Mouse (Mus musculus) MEL (cell line): ENCODE data around the gene Tmem104. TPM values are rescaled to one million over a fixed set of nuclear protein-coding genes. Genes with fewer than 3 reads are reported as not detected.

Experiments
- DNase-seq: peaks from one replicate; pipeline ENCODE4 v3.0.0; 2011; ENCODE audit warnings: low read depth, low spot score
- H3K27ac ChIP-seq: 2 replicates; pipeline ENCODE4 v1.5.1; 2012; ENCODE audit warnings: low read depth, mild to moderate bottlenecking, control low read depth, low read length, moderate library complexity; ENCODE audit not compliant: control insufficient read depth
- H3K27me3 ChIP-seq, 2 experiments: fragments of 150-350 bp in 1 of 2; sonication (generic) in 1 of 2; 2 replicates each; pipeline ENCODE4 v1.6.1; 2012; ENCODE audit warnings: low read length in 2 of 2, mild to moderate bottlenecking in 2 of 2, improper control_type of control experiment in 1 of 2, moderate library complexity in 1 of 2; ENCODE audit not compliant: insufficient read depth in 2 of 2, control insufficient read depth in 1 of 2
- H3K36me3 ChIP-seq, 2 experiments: 2 replicates each; pipeline ENCODE4 v1.6.1; 2012 to 2014; ENCODE audit warnings: low read length in 2 of 2, improper control_type of control experiment in 1 of 2, inconsistent platforms in 1 of 2, mild to moderate bottlenecking in 1 of 2; ENCODE audit not compliant: insufficient read depth in 2 of 2, control insufficient read depth in 1 of 2
- H3K4me1 ChIP-seq, 2 experiments: fragments of 150-350 bp in 1 of 2; sonication (generic) in 1 of 2; 2 replicates each; pipeline ENCODE4 v1.6.1; 2012; ENCODE audit warnings: low read length in 2 of 2, improper control_type of control experiment in 1 of 2, mild to moderate bottlenecking in 1 of 2; ENCODE audit not compliant: insufficient read depth in 2 of 2, control insufficient read depth in 1 of 2
- H3K4me3 ChIP-seq, 2 experiments: fragments of 150-350 bp in 1 of 2; sonication (generic) in 1 of 2; 2 replicates each; pipeline ENCODE4 v1.5.1; 2012; ENCODE audit warnings: low read depth in 2 of 2, low read length in 2 of 2, mild to moderate bottlenecking in 2 of 2, moderate library complexity in 2 of 2, control low read depth in 1 of 2, improper control_type of control experiment in 1 of 2; ENCODE audit not compliant: control insufficient read depth in 1 of 2, insufficient read depth in 1 of 2
- H3K79me2 ChIP-seq: 2 replicates; pipeline ENCODE4 v1.6.1; 2012; ENCODE audit warnings: mild to moderate bottlenecking, low read length, moderate library complexity; ENCODE audit not compliant: control insufficient read depth, poor library complexity, insufficient read depth
- H3K9ac ChIP-seq: 2 replicates; pipeline ENCODE4 v1.6.1; 2012; ENCODE audit warnings: low read depth, mild to moderate bottlenecking, control low read depth, low read length, moderate library complexity; ENCODE audit not compliant: control insufficient read depth, poor library complexity, severe bottlenecking
- H3K9me3 ChIP-seq: fragments of 150-350 bp; sonication (generic); replicated peaks from 2 replicates; pipeline ENCODE4 v1.6.1; 2012; ENCODE audit warnings: mild to moderate bottlenecking, low read length, improper control_type of control experiment, moderate library complexity; ENCODE audit not compliant: insufficient read depth
- BHLHE40 ChIP-seq: IDR thresholded peaks from 2 replicates; pipeline ENCODE4 v1.6.1; 2012; ENCODE audit warnings: low read depth, mild to moderate bottlenecking, inconsistent platforms, low read length, improper control_type of control experiment, borderline replicate concordance
- CHD1 ChIP-seq: IDR thresholded peaks from 2 replicates; pipeline ENCODE4 v1.6.1; 2012; ENCODE audit warnings: low read depth, mild to moderate bottlenecking, inconsistent platforms, low read length, improper control_type of control experiment
- E2F4 ChIP-seq: IDR thresholded peaks from 2 replicates; pipeline ENCODE4 v1.6.1; 2011; ENCODE audit warnings: low read depth, low read length, improper control_type of control experiment, borderline replicate concordance
- ELF1 ChIP-seq: IDR thresholded peaks from 2 replicates; pipeline ENCODE4 v1.6.1; 2014; ENCODE audit warnings: low read depth, mild to moderate bottlenecking, inconsistent platforms, low read length, improper control_type of control experiment, moderate library complexity
- ETS1 ChIP-seq: IDR thresholded peaks from 2 replicates; pipeline ENCODE4 v1.6.1; 2012; ENCODE audit warnings: low read depth, mild to moderate bottlenecking, inconsistent platforms, low read length, improper control_type of control experiment, moderate library complexity
- GATA1 ChIP-seq: IDR thresholded peaks from 2 replicates; pipeline ENCODE4 v1.6.1; 2011; ENCODE audit warnings: low read depth, low read length, improper control_type of control experiment
- JUND ChIP-seq: IDR thresholded peaks from 2 replicates; pipeline ENCODE4 v1.6.1; 2011; ENCODE audit warnings: low read depth, mild to moderate bottlenecking, improper control_type of control experiment, low read length
- MAX ChIP-seq: IDR thresholded peaks from 2 replicates; pipeline ENCODE4 v1.6.1; 2011; ENCODE audit warnings: low read length, improper control_type of control experiment
- MAZ ChIP-seq: IDR thresholded peaks from 2 replicates; pipeline ENCODE4 v1.6.1; 2012; ENCODE audit warnings: low read depth, mild to moderate bottlenecking, inconsistent platforms, low read length, improper control_type of control experiment
- MEF2A ChIP-seq: IDR thresholded peaks from 2 replicates; pipeline ENCODE4 v1.6.1; 2014; ENCODE audit warnings: low read depth, mild to moderate bottlenecking, inconsistent platforms, low read length, improper control_type of control experiment; ENCODE audit not compliant: poor library complexity, insufficient replicate concordance, severe bottlenecking; ENCODE audit errors: extremely low read depth
- MXI1 ChIP-seq: IDR thresholded peaks from 2 replicates; pipeline ENCODE4 v1.6.1; 2011; ENCODE audit warnings: mild to moderate bottlenecking, low read depth, low read length, improper control_type of control experiment
- MYB ChIP-seq: IDR thresholded peaks from 2 replicates; pipeline ENCODE4 v1.6.1; 2011; ENCODE audit warnings: mild to moderate bottlenecking, low read depth, low read length, improper control_type of control experiment
- MYC ChIP-seq: IDR thresholded peaks from 2 replicates; pipeline ENCODE4 v1.6.1; 2011; ENCODE audit warnings: low read depth, mild to moderate bottlenecking, low read length, improper control_type of control experiment, moderate library complexity
- POLR2A ChIP-seq, 2 experiments: IDR thresholded peaks; 2 replicates each; pipeline ENCODE4 v1.6.1; 2011 to 2012; ENCODE audit warnings: low read length in 2 of 2, mild to moderate bottlenecking in 2 of 2, control low read depth in 1 of 2, improper control_type of control experiment in 1 of 2, low read depth in 1 of 2, moderate library complexity in 1 of 2; ENCODE audit not compliant: control insufficient read depth in 1 of 2, insufficient read depth in 1 of 2, poor library complexity in 1 of 2
- POLR2AphosphoS5 ChIP-seq: IDR thresholded peaks from 2 replicates; pipeline ENCODE4 v1.6.1; 2012; ENCODE audit warnings: low read depth, borderline replicate concordance, mild to moderate bottlenecking, inconsistent platforms, low read length, moderate library complexity, mixed read lengths
- SMC3 ChIP-seq: IDR thresholded peaks from 2 replicates; pipeline ENCODE4 v1.6.1; 2011; ENCODE audit warnings: low read depth, low read length, improper control_type of control experiment
- UBTF ChIP-seq: IDR thresholded peaks from 2 replicates; pipeline ENCODE4 v1.6.1; 2012; ENCODE audit warnings: low read depth, mild to moderate bottlenecking, inconsistent platforms, low read length, improper control_type of control experiment, moderate library complexity, borderline replicate concordance; ENCODE audit not compliant: insufficient read depth
- USF1 ChIP-seq: IDR thresholded peaks from 2 replicates; pipeline ENCODE4 v1.6.1; 2014; ENCODE audit warnings: low read depth, mild to moderate bottlenecking, inconsistent platforms, low read length, improper control_type of control experiment, moderate library complexity
- USF2 ChIP-seq, 2 experiments: IDR thresholded peaks; 2 replicates each; pipeline ENCODE4 v1.6.1; 2011 to 2012; ENCODE audit warnings: improper control_type of control experiment in 2 of 2, low read length in 2 of 2, borderline replicate concordance in 1 of 2, inconsistent platforms in 1 of 2, low read depth in 1 of 2, mild to moderate bottlenecking in 1 of 2; ENCODE audit not compliant: insufficient read depth in 1 of 2
- ZKSCAN1 ChIP-seq: IDR thresholded peaks from 2 replicates; pipeline ENCODE4 v1.6.1; 2012; ENCODE audit warnings: low read depth, mild to moderate bottlenecking, inconsistent platforms, low read length, improper control_type of control experiment, moderate library complexity
- ZNF384 ChIP-seq: IDR thresholded peaks from 2 replicates; pipeline ENCODE4 v1.6.1; 2012; ENCODE audit warnings: low read depth, mild to moderate bottlenecking, inconsistent platforms, low read length, improper control_type of control experiment
- polyA plus RNA-seq, 2 experiments: library from polyadenylated mRNA; stranded (reverse) in 1 of 2; unstranded in 1 of 2; fragments of >175 nt in 1 of 2; fragments of >200 nt in 1 of 2; gene quantifications; 2 replicates each; pipeline versions ENCODE4 v1.2.1 to v1.2.4; 2012; ENCODE audit warnings: low replicate concordance in 2 of 2, low read depth in 1 of 2; ENCODE audit not compliant: insufficient read length in 2 of 2, insufficient read depth in 1 of 2, missing spikeins in 1 of 2
- total RNA-seq: library from RNA; depleted of rRNA; stranded (reverse); fragments of 300-350 nt; gene quantifications from 2 replicates; pipeline ENCODE4 v1.2.3, GENCODE M21; 2012

The Tmem104 gene
- total and polyA plus RNA-seq, 3 experiments = 21.9 to 24.8 TPM; not detected in 1

DNA sequence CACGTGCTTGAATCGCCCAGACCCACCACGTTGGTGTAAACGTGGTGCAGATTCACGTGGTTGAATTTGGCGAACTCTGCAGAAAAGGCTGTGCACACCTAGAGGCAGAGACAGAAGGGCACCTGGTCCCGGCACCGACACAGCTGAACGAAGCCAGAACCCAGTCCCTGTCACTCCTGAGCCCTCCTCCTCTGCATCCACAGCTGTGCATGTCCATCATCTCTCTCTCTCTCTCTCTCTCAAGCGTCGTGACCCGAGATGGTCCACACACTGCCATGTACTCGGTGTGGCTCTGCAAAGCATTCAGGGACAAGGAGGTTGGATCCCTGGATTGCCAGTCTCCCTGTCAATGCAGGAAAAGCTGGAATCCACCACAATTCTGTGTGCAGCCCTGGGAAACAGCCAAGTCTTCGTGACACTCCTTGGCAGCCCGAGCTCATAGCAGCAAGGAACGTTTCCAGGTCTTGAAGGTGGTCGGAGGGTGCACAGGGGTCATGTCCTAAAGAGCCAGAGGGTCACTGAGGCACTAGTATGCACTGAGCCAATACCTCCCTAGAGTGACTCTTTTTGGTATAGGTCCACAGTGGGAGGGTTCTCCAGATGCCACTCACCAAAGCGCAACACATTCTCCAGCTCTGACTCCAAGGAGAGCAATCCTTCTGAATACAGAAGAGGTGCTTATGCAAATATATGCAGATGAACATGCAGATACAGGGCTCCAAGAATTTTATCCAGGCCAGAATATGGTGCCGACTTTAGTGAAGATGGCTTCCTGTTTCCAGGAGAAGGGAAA, 99.1 kb downstream of the Tmem104 start:
- Histone ChIP-seq H3K36me3 (no peaks in the 10 kb centered on the region), H3K9ac (no peak overlapping the region), H3K79me2 (no peaks in the 10 kb centered on the region), H3K27me3 (no peaks in the 10 kb centered on the region)
- TF ChIP-seq MAZ (no peak), ZKSCAN1 (no peak), GATA1 (no peak), MAX (no peak), USF2 (IDR thresholded peaks at IDR 0.05; ENCODE audit: borderline replicate concordance in 1 of 2, insufficient read depth in 1 of 2, low read depth in 1 of 2, low read length in 2 of 2) (no peak), MEF2A (no peak), ELF1 (no peak), MYB (no peak)
- TF ChIP-seq, all 39 proteins: peak for 0
- H3K9me3 ChIP-seq = no peaks in the 10 kb centered on the region
- H3K4me1 ChIP-seq = no peaks in the 10 kb centered on the region
- H3K27ac ChIP-seq = no peak overlapping the region
- no peak for DNase-seq
- no peak overlapping the region for H3K4me3 ChIP-seq

GRCm38 (mm10) chr11:115287386-115287785, 100.1 kb downstream of the Tmem104 start:
- H3K36me3 ChIP-seq = no peaks in the 10 kb centered on the region
- H3K9me3 ChIP-seq = no peaks in the 10 kb centered on the region
- peak; percentile 80 for DNase-seq
- no peak overlapping the region for H3K9ac ChIP-seq
- H3K4me1 ChIP-seq = no peaks in the 10 kb centered on the region
- H3K27ac ChIP-seq = no peak overlapping the region
- no peaks in the 10 kb centered on the region for H3K27me3 ChIP-seq
- H3K4me3 ChIP-seq = no peak overlapping the region
- H3K79me2 ChIP-seq = no peaks in the 10 kb centered on the region
- TF ChIP-seq ELF1 (no peak), MYC (no peak), UBTF (no peak), ETS1 (no peak), SMC3 (no peak), GATA1 (no peak), MXI1 (no peak), USF2 (IDR thresholded peaks at IDR 0.05; ENCODE audit: borderline replicate concordance in 1 of 2, insufficient read depth in 1 of 2, low read depth in 1 of 2, low read length in 2 of 2) (no peak), ZNF384 (no peak), ZKSCAN1 (no peak), MYB (no peak), BHLHE40 (no peak), CHD1 (no peak), POLR2A (IDR thresholded peaks at IDR 0.05; ENCODE audit: control insufficient read depth in 1 of 2, insufficient read depth in 1 of 2, low read depth in 1 of 2, low read length in 2 of 2, poor library complexity in 1 of 2) (no peak), USF1 (no peak), POLR2AphosphoS5 (no peak), E2F4 (no peak), JUND (no peak)
